22 mouse cellular contexts compared by ENCODE assay signal in genomic region chr10:90286589-90286988, GRCm38 (mm10).
DNase-seq lines count a peak whose midpoint lies in the region; ATAC-seq and TF ChIP-seq lines count a peak whose summit lies in the region.
"Had no signal": no experiment of that assay in that cellular context is flagged by ENCODE, and none has a peak within 500 bp of the region (broad histone marks: within the 10 kb centered on the region; RNA-seq: fewer than 3 reads in every experiment).

No protein-coding gene starts in this region.

- peak; percentile 94 for ATAC-seq in kidney, embryonic 15.5 days (replicated peaks; ENCODE audit: low FRiP score)
- peak; percentile 21; the same call in 1 of the 2 replicates for ATAC-seq in kidney, postnatal 0 days (replicated peaks; ENCODE audit: low FRiP score, low read depth)
- ATAC-seq: forebrain, embryonic 14.5 days; forebrain, embryonic 16.5 days had no signal

- H3K4me1 ChIP-seq in kidney, embryonic 15.5 days = 0 out of 2 replicates have a peak, but pooled peaks cover 3% of the 10 kb centered on the region
- no peaks in the 10 kb centered on the region for H3K4me1 ChIP-seq in kidney, postnatal 0 days (replicated peaks; ENCODE audit: insufficient read depth, low read length)
- H3K4me1 ChIP-seq: embryonic facial prominence, embryonic 13.5 days; embryonic facial prominence, embryonic 15.5 days; forebrain, embryonic 10.5 days; forebrain, embryonic 12.5 days had no signal

- 41% methylated on average over 1 of the region's 1 CpGs for WGBS in kidney, embryonic 15.5 days
- WGBS in kidney, postnatal 0 days = 19% methylated on average over 1 of the region's 1 CpGs

- no peaks in the 10 kb centered on the region for H3K36me3 ChIP-seq in kidney, embryonic 15.5 days
- no peaks in the 10 kb centered on the region for H3K36me3 ChIP-seq in kidney, postnatal 0 days (ENCODE audit: insufficient read depth, low read length)
- H3K36me3 ChIP-seq: embryonic facial prominence, embryonic 13.5 days; embryonic facial prominence, embryonic 15.5 days; forebrain, embryonic 10.5 days; forebrain, embryonic 12.5 days had no signal

- H3K27me3 ChIP-seq in kidney, embryonic 15.5 days = no peaks in the 10 kb centered on the region
- H3K27me3 ChIP-seq in kidney, postnatal 0 days (ENCODE audit: insufficient read depth, low read length) = no peaks in the 10 kb centered on the region
- H3K27me3 ChIP-seq: embryonic facial prominence, embryonic 13.5 days; embryonic facial prominence, embryonic 15.5 days; forebrain, embryonic 12.5 days had no signal

- H3K4me2 ChIP-seq in kidney, embryonic 15.5 days = no peak overlapping the region
- H3K4me2 ChIP-seq in kidney, postnatal 0 days (ENCODE audit: low read length) = no peak overlapping the region
- H3K4me2 ChIP-seq: embryonic facial prominence, embryonic 13.5 days; embryonic facial prominence, embryonic 15.5 days; forebrain, embryonic 12.5 days had no signal

- H3K27ac ChIP-seq in kidney, embryonic 15.5 days = no peak overlapping the region
- H3K27ac ChIP-seq in kidney, postnatal 0 days = no peak overlapping the region
- H3K27ac ChIP-seq: embryonic facial prominence, embryonic 13.5 days; embryonic facial prominence, embryonic 15.5 days; forebrain, embryonic 10.5 days; forebrain, embryonic 12.5 days had no signal

- TF ChIP-seq CTCF in kidney, postnatal 0 days (IDR thresholded peaks at IDR 0.05; ENCODE audit: low read depth) = no peak

- no peak overlapping the region for H3K9ac ChIP-seq in kidney, embryonic 15.5 days
- H3K9ac ChIP-seq in kidney, postnatal 0 days (ENCODE audit: low read depth, low read length) = no peak overlapping the region
- H3K9ac ChIP-seq: embryonic facial prominence, embryonic 13.5 days; embryonic facial prominence, embryonic 15.5 days; forebrain, embryonic 12.5 days had no signal

- no peaks in the 10 kb centered on the region for H3K9me3 ChIP-seq in kidney, embryonic 15.5 days (replicated peaks)
- H3K9me3 ChIP-seq in kidney, postnatal 0 days (replicated peaks; ENCODE audit: low read length) = no peaks in the 10 kb centered on the region
- H3K9me3 ChIP-seq: embryonic facial prominence, embryonic 13.5 days; embryonic facial prominence, embryonic 15.5 days; forebrain, embryonic 10.5 days; forebrain, embryonic 12.5 days had no signal

- DNase-seq in embryo, embryonic 11 days = peak; percentile 5
- DNase-seq in embryo, embryonic 9.5 days (ENCODE audit: extremely low spot score) = no peak
- no peak for DNase-seq in kidney, adult 8-10 months
- DNase-seq in kidney, postnatal 0 days (ENCODE audit: low spot score) = peak; percentile 29
- DNase-seq in kidney, postnatal 14 days = no peak
- DNase-seq: adrenal gland, adult 2 months; adrenal gland, postnatal 10 days; adrenal gland, postnatal 25 days; cerebellum, adult 11 months; cerebellum, adult 18-20 months; cerebellum, adult 8-10 months; cerebellum, adult 9-11 months; cerebellum, postnatal 14 days; cerebellum, postnatal 36 days had no signal

- no peak overlapping the region for H3K4me3 ChIP-seq in kidney, embryonic 15.5 days (replicated peaks)
- H3K4me3 ChIP-seq in kidney, postnatal 0 days (replicated peaks; ENCODE audit: low read depth, low read length) = no peak overlapping the region
- H3K4me3 ChIP-seq: embryonic facial prominence, embryonic 13.5 days; embryonic facial prominence, embryonic 15.5 days; erythroblast, embryonic 14.5 days; forebrain, embryonic 10.5 days; forebrain, embryonic 12.5 days had no signal

Comparison
In these comparisons a context has a peak if more than half of its experiments do, and no peak if none do; other contexts are left out.
1. DNase-seq: peak in embryo, embryonic 11 days (single experiment) and kidney, postnatal 0 days (single experiment); none in embryo, embryonic 9.5 days (single experiment), kidney, adult 8-10 months (0 of 2) and kidney, postnatal 14 days (single experiment).